Mouse (Mus musculus): ENCODE data around the gene Rnf148. TPM values are rescaled to one million over a fixed set of nuclear protein-coding genes. Genes with fewer than 3 reads are reported as not detected.

Gene Rnf148
- polyA plus RNA-seq, 1 experiment, result not detected

DNA sequence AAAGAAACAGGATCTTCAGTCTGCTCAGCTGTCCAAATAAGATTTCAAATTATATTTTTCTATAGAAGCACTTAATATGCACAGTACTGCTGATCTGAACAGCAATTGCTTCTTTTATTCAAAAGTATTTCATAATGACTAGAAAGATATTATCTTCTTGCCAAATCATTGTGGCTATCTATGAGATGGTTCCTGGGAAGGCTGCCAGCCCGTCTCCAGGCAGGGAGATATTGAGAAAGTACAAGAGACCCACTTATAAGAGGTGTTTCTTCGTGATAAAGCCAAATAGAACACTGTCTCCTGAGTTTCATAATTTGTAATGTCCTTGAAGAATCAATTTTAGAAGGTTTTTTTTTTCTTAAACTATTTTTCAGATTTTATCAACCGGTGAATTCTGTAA is 17.9 kb downstream of the Rnf148 start:
- no peaks in the 10 kb centered on the region for H3K9me3 ChIP-seq (replicated peaks; ENCODE audit: control insufficient read depth, insufficient read depth, low read length, poor library complexity, severe bottlenecking)
- no peaks in the 10 kb centered on the region for H3K27me3 ChIP-seq (ENCODE audit: control insufficient read depth, insufficient read depth, low read length, poor library complexity, severe bottlenecking)
- no peak overlapping the region for H3K4me3 ChIP-seq (ENCODE audit: low read depth, low read length)
- no peak for TF ChIP-seq POLR2A (IDR thresholded peaks at IDR 0.05; ENCODE audit: insufficient read depth, low read length)
- TF ChIP-seq CTCF (IDR thresholded peaks at IDR 0.05; ENCODE audit: low read depth, low read length), result no peak
- TF ChIP-seq EP300 (IDR thresholded peaks at IDR 0.05; ENCODE audit: insufficient read depth, low read depth, low read length), result no peak
- no peak overlapping the region for H3K9ac ChIP-seq (ENCODE audit: low read depth, poor library complexity, severe bottlenecking)
- H3K36me3 ChIP-seq (ENCODE audit: control insufficient read depth, insufficient read depth, low read length, poor library complexity, severe bottlenecking), result no peaks in the 10 kb centered on the region
- no peak overlapping the region for H3K27ac ChIP-seq (ENCODE audit: insufficient read depth, low read length)
- H3K4me1 ChIP-seq (ENCODE audit: control insufficient read depth, insufficient read depth, low read length), result no peaks in the 10 kb centered on the region

DNA sequence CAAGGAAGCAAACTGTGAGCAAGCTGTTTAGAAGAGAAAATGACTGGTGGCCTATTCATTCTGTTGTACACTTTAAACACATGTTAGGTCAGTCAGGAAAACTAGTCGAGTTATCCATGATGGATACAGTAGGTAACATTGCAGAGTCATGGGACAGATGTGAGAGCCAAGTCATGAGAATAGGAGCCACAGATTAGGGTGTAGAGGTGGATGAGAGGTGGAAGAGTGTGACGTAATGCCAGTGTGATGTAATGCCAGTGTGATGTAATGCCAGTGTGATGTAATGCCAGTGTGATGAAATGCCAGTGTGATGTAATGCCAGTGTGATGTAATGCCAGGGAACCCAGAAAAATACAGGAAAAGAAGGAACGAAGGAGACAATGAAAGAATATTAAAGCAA is 19.7 kb downstream of the Rnf148 start:
- Histone ChIP-seq H3K27me3 (ENCODE audit: control insufficient read depth, insufficient read depth, low read length, poor library complexity, severe bottlenecking) (no peaks in the 10 kb centered on the region), H3K9me3 (replicated peaks; ENCODE audit: control insufficient read depth, insufficient read depth, low read length, poor library complexity, severe bottlenecking) (no peaks in the 10 kb centered on the region), H3K36me3 (ENCODE audit: control insufficient read depth, insufficient read depth, low read length, poor library complexity, severe bottlenecking) (no peaks in the 10 kb centered on the region), H3K27ac (ENCODE audit: insufficient read depth, low read length) (no peak overlapping the region), H3K4me3 (ENCODE audit: low read depth, low read length) (no peak overlapping the region), H3K4me1 (ENCODE audit: control insufficient read depth, insufficient read depth, low read length) (no peaks in the 10 kb centered on the region), H3K9ac (ENCODE audit: low read depth, poor library complexity, severe bottlenecking) (no peak overlapping the region)
- TF ChIP-seq CTCF (IDR thresholded peaks at IDR 0.05; ENCODE audit: low read depth, low read length) (no peak), EP300 (IDR thresholded peaks at IDR 0.05; ENCODE audit: insufficient read depth, low read depth, low read length) (no peak), POLR2A (IDR thresholded peaks at IDR 0.05; ENCODE audit: insufficient read depth, low read length) (no peak)

DNA sequence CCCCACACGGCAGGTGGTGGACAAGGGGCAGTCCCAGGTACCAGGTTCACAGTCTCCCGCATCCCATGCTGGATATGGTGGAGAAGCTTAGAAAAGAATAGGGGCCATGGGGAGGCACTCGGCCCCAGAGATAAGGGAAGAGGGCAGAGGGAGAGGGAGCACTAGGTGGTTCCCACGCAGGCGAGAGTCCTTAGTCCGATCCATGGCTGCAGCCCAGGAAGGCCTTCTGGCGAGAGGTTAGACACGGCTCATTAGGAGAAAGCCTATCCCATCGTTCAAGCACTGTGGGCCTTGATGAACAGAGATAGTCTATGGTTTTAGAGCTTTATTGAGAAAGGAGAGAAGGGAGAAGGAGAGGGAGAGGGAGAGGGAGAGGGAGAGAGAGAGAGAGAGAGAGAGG is 20.9 kb downstream of the Rnf148 start:
- H3K36me3 ChIP-seq (ENCODE audit: control insufficient read depth, insufficient read depth, low read length, poor library complexity, severe bottlenecking), result no peaks in the 10 kb centered on the region
- TF ChIP-seq CTCF (IDR thresholded peaks at IDR 0.05; ENCODE audit: low read depth, low read length), result no peak
- TF ChIP-seq POLR2A (IDR thresholded peaks at IDR 0.05; ENCODE audit: insufficient read depth, low read length), result no peak
- no peak for TF ChIP-seq EP300 (IDR thresholded peaks at IDR 0.05; ENCODE audit: insufficient read depth, low read depth, low read length)
- no peak overlapping the region for H3K27ac ChIP-seq (ENCODE audit: insufficient read depth, low read length)
- no peak overlapping the region for H3K9ac ChIP-seq (ENCODE audit: low read depth, poor library complexity, severe bottlenecking)
- H3K4me1 ChIP-seq (ENCODE audit: control insufficient read depth, insufficient read depth, low read length), result no peaks in the 10 kb centered on the region
- H3K9me3 ChIP-seq (replicated peaks; ENCODE audit: control insufficient read depth, insufficient read depth, low read length, poor library complexity, severe bottlenecking), result no peaks in the 10 kb centered on the region
- H3K27me3 ChIP-seq (ENCODE audit: control insufficient read depth, insufficient read depth, low read length, poor library complexity, severe bottlenecking), result no peaks in the 10 kb centered on the region
- H3K4me3 ChIP-seq (ENCODE audit: low read depth, low read length), result no peak overlapping the region

DNA sequence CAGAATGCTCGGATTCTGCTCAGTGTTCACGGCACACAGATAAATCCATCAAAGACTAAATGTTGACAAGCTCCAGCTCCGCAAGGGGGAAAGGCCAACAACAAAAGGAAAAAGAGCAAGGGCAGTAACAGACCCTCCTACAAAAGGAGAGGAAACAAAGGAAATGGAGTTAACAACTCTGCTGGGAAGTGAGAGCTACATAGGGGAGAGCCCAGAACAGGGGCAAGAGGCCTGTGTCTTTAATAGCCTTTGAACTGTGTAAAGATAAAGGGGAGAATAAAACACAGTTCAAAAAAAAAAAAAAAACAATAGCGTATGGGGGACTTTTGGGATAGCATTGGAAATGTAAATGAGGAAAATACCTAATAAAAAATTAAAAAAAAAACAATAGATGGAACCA is 24.5 kb downstream of the Rnf148 start:
- no peak overlapping the region for H3K4me3 ChIP-seq (ENCODE audit: low read depth, low read length)
- H3K9ac ChIP-seq (ENCODE audit: low read depth, poor library complexity, severe bottlenecking), result no peak overlapping the region
- no peaks in the 10 kb centered on the region for H3K4me1 ChIP-seq (ENCODE audit: control insufficient read depth, insufficient read depth, low read length)
- H3K36me3 ChIP-seq (ENCODE audit: control insufficient read depth, insufficient read depth, low read length, poor library complexity, severe bottlenecking), result no peaks in the 10 kb centered on the region
- H3K9me3 ChIP-seq (replicated peaks; ENCODE audit: control insufficient read depth, insufficient read depth, low read length, poor library complexity, severe bottlenecking), result no peaks in the 10 kb centered on the region
- no peak overlapping the region for H3K27ac ChIP-seq (ENCODE audit: insufficient read depth, low read length)
- no peaks in the 10 kb centered on the region for H3K27me3 ChIP-seq (ENCODE audit: control insufficient read depth, insufficient read depth, low read length, poor library complexity, severe bottlenecking)
- TF ChIP-seq CTCF (IDR thresholded peaks at IDR 0.05; ENCODE audit: low read depth, low read length) (no peak), EP300 (IDR thresholded peaks at IDR 0.05; ENCODE audit: insufficient read depth, low read depth, low read length) (no peak), POLR2A (IDR thresholded peaks at IDR 0.05; ENCODE audit: insufficient read depth, low read length) (no peak)

Other genes starting within 250 kb of the Rnf148 start
- gene Rnf133, start 4.8 kb downstream of the Rnf148 start, polyA plus RNA-seq (2011; ENCODE audit: insufficient read depth, insufficient read length, low read depth, missing spikeins), result not detected in 2 replicates
- gene Cadps2, start 184.3 kb upstream of the Rnf148 start, polyA plus RNA-seq (2011; ENCODE audit: insufficient read depth, insufficient read length, low read depth, missing spikeins), result 0.40 and 0.90 TPM in 2 replicates